Comparison of ENCODE assay signal across 8 mouse cellular contexts in the genomic region with DNA sequence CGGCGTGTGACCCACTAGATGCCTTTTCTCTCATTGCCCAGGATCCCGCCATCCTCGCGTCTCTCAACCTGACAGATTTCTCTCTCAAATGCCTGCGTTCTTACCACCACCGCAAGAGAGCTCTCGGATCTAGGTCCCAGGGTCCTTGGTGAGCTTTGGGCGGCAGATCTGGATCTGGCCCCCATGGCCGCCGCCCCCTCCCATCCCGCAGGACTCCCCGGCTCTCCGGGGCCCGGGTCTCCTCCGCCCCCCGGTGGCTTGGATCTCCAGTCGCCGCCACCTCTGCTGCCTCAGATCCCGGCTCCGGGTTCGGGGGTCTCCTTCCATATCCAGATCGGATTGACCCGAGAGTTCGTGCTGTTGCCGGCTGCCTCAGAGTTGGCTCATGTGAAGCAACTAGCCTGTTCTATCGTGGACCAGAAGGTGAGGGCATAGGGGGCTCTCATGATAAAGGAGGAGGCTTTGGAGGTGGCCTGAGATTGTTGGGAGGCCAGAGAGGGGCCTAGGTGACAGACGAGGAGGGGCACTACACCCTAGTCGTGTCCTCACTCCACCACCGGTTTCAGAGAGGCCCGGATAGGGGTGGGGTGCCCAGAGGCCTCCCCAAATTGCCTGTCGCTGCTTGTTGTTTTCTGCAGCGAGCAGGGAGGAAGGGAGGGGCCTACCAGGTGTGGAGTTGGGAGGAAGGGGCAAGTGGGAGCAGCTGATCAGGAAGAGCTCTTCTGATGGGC. TPM values are rescaled to one million over a fixed set of nuclear protein-coding genes. Genes with fewer than 3 reads are reported as not detected.
A peak's percentile ranks its signal among the peaks of the same experiment; 100 is the strongest.
DNase-seq lines count a peak whose midpoint lies in the region; ATAC-seq and TF ChIP-seq lines count a peak whose summit lies in the region.

No protein-coding gene starts in this region.

- peaks cover 3% of the 10 kb centered on the region; the same call in 1 of the 2 replicates for H3K79me2 ChIP-seq in liver, adult 2 months (ENCODE audit: control insufficient read depth, insufficient read depth, low read length)

- peak overlapping the region; percentile 71 for H3K9ac ChIP-seq in hindbrain, embryonic 14.5 days
- H3K9ac ChIP-seq in liver, adult 2 months (ENCODE audit: low read depth, low read length) = peak overlapping the region; percentile 83
- H3K9ac ChIP-seq in midbrain, postnatal 0 days (replicated peaks; ENCODE audit: low read length, poor library complexity, severe bottlenecking) = peak overlapping the region; percentile 67

- peak; percentile 98 for DNase-seq in heart, adult 11 months
- no peak for DNase-seq in heart, postnatal 4 days
- DNase-seq in hindbrain, embryonic 14.5 days (ENCODE audit: low spot score) = peak; percentile 30
- DNase-seq in liver, adult 2 months (ENCODE audit: extremely low read depth, low read depth, low spot score) = no peak
- DNase-seq in midbrain, postnatal 0 days (ENCODE audit: low spot score) = no peak
- DNase-seq in thymus, postnatal 36 days = peak; percentile 80 to 89
- DNase-seq in right cerebral cortex, adult 18-20 months = no peak

- peak overlapping the region; percentile 59 for H3K4me3 ChIP-seq in embryonic fibroblast, embryonic 13.5 days (ENCODE audit: insufficient read depth, low read length)
- H3K4me3 ChIP-seq in hindbrain, embryonic 14.5 days (replicated peaks; ENCODE audit: low read length) = peak overlapping the region; percentile 47
- H3K4me3 ChIP-seq in liver, adult 2 months (ENCODE audit: insufficient read depth, low read depth, low read length) = peak overlapping the region; percentile 83
- H3K4me3 ChIP-seq in midbrain, postnatal 0 days (ENCODE audit: low read depth, low read length) = peak overlapping the region; percentile 56

- H3K9me3 ChIP-seq in hindbrain, embryonic 14.5 days (ENCODE audit: control insufficient read depth, low read length) = no peaks in the 10 kb centered on the region
- no peaks in the 10 kb centered on the region for H3K9me3 ChIP-seq in midbrain, postnatal 0 days (ENCODE audit: low read length)

- no peaks in the 10 kb centered on the region for H3K27me3 ChIP-seq in hindbrain, embryonic 14.5 days (ENCODE audit: control insufficient read depth, insufficient read depth, low read length)
- no peaks in the 10 kb centered on the region for H3K27me3 ChIP-seq in liver, adult 2 months (ENCODE audit: control insufficient read depth, insufficient read depth, low read length)
- H3K27me3 ChIP-seq in midbrain, postnatal 0 days (ENCODE audit: insufficient read depth, low read length) = no peaks in the 10 kb centered on the region

- WGBS in hindbrain, embryonic 14.5 days = 2% methylated on average over 33 of the region's 33 CpGs
- WGBS in liver, adult 2 months = 7% methylated on average over 33 of the region's 33 CpGs
- WGBS in midbrain, postnatal 0 days = under 1% methylated on average over 33 of the region's 33 CpGs

- peak overlapping the region; percentile 55 for H3K27ac ChIP-seq in embryonic fibroblast, embryonic 13.5 days (ENCODE audit: insufficient read depth, low read length)
- H3K27ac ChIP-seq in hindbrain, embryonic 14.5 days = peak overlapping the region; percentile 26
- peak overlapping the region; percentile 42 for H3K27ac ChIP-seq in liver, adult 2 months (replicated peaks; ENCODE audit: insufficient read depth, low read depth, low read length)
- 0 out of 2 replicates have a peak overlapping the region, but pooled peaks have one; percentile 32 for H3K27ac ChIP-seq in midbrain, postnatal 0 days (ENCODE audit: low read depth, low read length)

- TF ChIP-seq POLR2A in embryonic fibroblast, embryonic 13.5 days (IDR thresholded peaks at IDR 0.05; ENCODE audit: low read depth, low read length) = no peak
- no peak for TF ChIP-seq POLR2A in liver, adult 2 months (IDR thresholded peaks at IDR 0.05; ENCODE audit: extremely low read depth, insufficient read depth, low read length)

- peaks cover 28% of the 10 kb centered on the region for H3K36me3 ChIP-seq in hindbrain, embryonic 14.5 days (replicated peaks; ENCODE audit: control insufficient read depth, insufficient read depth)
- H3K36me3 ChIP-seq in liver, adult 2 months (ENCODE audit: control insufficient read depth, insufficient read depth, low read length) = no peaks in the 10 kb centered on the region
- H3K36me3 ChIP-seq in midbrain, postnatal 0 days (ENCODE audit: insufficient read depth, low read length) = peaks cover 23% of the 10 kb centered on the region

- ATAC-seq in hindbrain, embryonic 14.5 days (ENCODE audit: low FRiP score) = no peak
- no peak for ATAC-seq in midbrain, postnatal 0 days (ENCODE audit: low FRiP score)

- H3K4me1 ChIP-seq in embryonic fibroblast, embryonic 13.5 days (ENCODE audit: control insufficient read depth, insufficient read depth, low read length) = peaks cover 2% of the 10 kb centered on the region; the same call in 1 of the 2 replicates
- peaks cover 19% of the 10 kb centered on the region for H3K4me1 ChIP-seq in hindbrain, embryonic 14.5 days (replicated peaks; ENCODE audit: control insufficient read depth, insufficient read depth, low read length)
- 0 out of 2 replicates have a peak, but pooled peaks cover 4% of the 10 kb centered on the region for H3K4me1 ChIP-seq in liver, adult 2 months (ENCODE audit: control insufficient read depth, insufficient read depth, low read length)
- peaks cover 14% of the 10 kb centered on the region for H3K4me1 ChIP-seq in midbrain, postnatal 0 days (ENCODE audit: insufficient read depth, low read length)

- TF ChIP-seq CTCF in embryonic fibroblast, embryonic 13.5 days (IDR thresholded peaks at IDR 0.05; ENCODE audit: borderline replicate concordance, insufficient read depth, low read length) = no peak
- no peak for TF ChIP-seq CTCF in liver, adult 2 months (IDR thresholded peaks at IDR 0.05; ENCODE audit: low read depth, low read length)
- no peak for TF ChIP-seq CTCF in midbrain, postnatal 0 days (IDR thresholded peaks at IDR 0.05)

- H3K4me2 ChIP-seq in hindbrain, embryonic 14.5 days (replicated peaks) = peak overlapping the region; percentile 92
- H3K4me2 ChIP-seq in midbrain, postnatal 0 days (ENCODE audit: low read depth, low read length, poor library complexity, severe bottlenecking) = peak overlapping the region; percentile 95

RNA-seq across cellular contexts. Expression of gene Prkd2, which starts 0.9 kb away (rescaled TPM):
- 10 to 100 TPM; 23.0 to 23.4 TPM for total RNA-seq in heart, postnatal 4 days (2021)
- 17.2 and 17.8 TPM in 2 replicates for polyA plus RNA-seq in embryonic fibroblast, embryonic 13.5 days (2011; ENCODE audit: insufficient read length, low read depth, missing spikeins)
- polyA plus RNA-seq in hindbrain, embryonic 14.5 days (2014; fragmentation: Nextera tagmentation; extraction: Ambion mirVana) = 5.6 and 5.8 TPM in 2 replicates
- 2.5 and 5.1 TPM in 2 replicates for total RNA-seq in liver, adult 2 months (2014; rRNA removed)
- 7.8 and 11.7 TPM in 2 replicates for polyA plus RNA-seq in liver, adult 2 months (2012; rRNA removed)
- total RNA-seq in midbrain, postnatal 0 days (2014; rRNA removed) = 3.2 and 4.9 TPM in 2 replicates
- 3.9 TPM in 2 replicates for polyA plus RNA-seq in midbrain, postnatal 0 days (2015; fragmentation: Nextera tagmentation; extraction: Ambion mirVana)

RNA-seq across cellular contexts. Expression of gene Fkrp, which starts 27.1 kb away (rescaled TPM):
- total RNA-seq in heart, postnatal 4 days (2021) = 10 to 100 TPM; 45.0 to 49.2 TPM
- 21.0 and 25.2 TPM in 2 replicates for polyA plus RNA-seq in embryonic fibroblast, embryonic 13.5 days (2011; ENCODE audit: insufficient read length, low read depth, missing spikeins)
- polyA plus RNA-seq in hindbrain, embryonic 14.5 days (2014; fragmentation: Nextera tagmentation; extraction: Ambion mirVana) = 44.7 and 48.5 TPM in 2 replicates
- 5.5 and 6.3 TPM in 2 replicates for total RNA-seq in liver, adult 2 months (2014; rRNA removed)
- polyA plus RNA-seq in liver, adult 2 months (2012; rRNA removed) = 14.3 and 15.3 TPM in 2 replicates
- 81.4 and 85.9 TPM in 2 replicates for total RNA-seq in midbrain, postnatal 0 days (2014; rRNA removed)
- 50.0 and 53.5 TPM in 2 replicates for polyA plus RNA-seq in midbrain, postnatal 0 days (2015; fragmentation: Nextera tagmentation; extraction: Ambion mirVana)

RNA-seq across cellular contexts. Expression of gene Strn4, which starts 27.9 kb away (rescaled TPM):
- 10 to 100 TPM; 87.0 to 99.9 TPM for total RNA-seq in heart, postnatal 4 days (2021)
- 58.4 and 67.1 TPM in 2 replicates for polyA plus RNA-seq in embryonic fibroblast, embryonic 13.5 days (2011; ENCODE audit: insufficient read length, low read depth, missing spikeins)
- polyA plus RNA-seq in hindbrain, embryonic 14.5 days (2014; fragmentation: Nextera tagmentation; extraction: Ambion mirVana) = 174 and 197 TPM in 2 replicates
- total RNA-seq in liver, adult 2 months (2014; rRNA removed) = 18.7 and 26.3 TPM in 2 replicates
- 39.5 and 52.7 TPM in 2 replicates for polyA plus RNA-seq in liver, adult 2 months (2012; rRNA removed)
- 252 and 291 TPM in 2 replicates for total RNA-seq in midbrain, postnatal 0 days (2014; rRNA removed)
- 156 and 165 TPM in 2 replicates for polyA plus RNA-seq in midbrain, postnatal 0 days (2015; fragmentation: Nextera tagmentation; extraction: Ambion mirVana)

RNA-seq across cellular contexts. Expression of gene Dact3, which starts 31.5 kb away (rescaled TPM):
- 10 to 100 TPM; 45.2 to 48.6 TPM for total RNA-seq in heart, postnatal 4 days (2021)
- polyA plus RNA-seq in embryonic fibroblast, embryonic 13.5 days (2011; ENCODE audit: insufficient read length, low read depth, missing spikeins) = 34.8 and 37.3 TPM in 2 replicates
- 5.8 and 6.6 TPM in 2 replicates for polyA plus RNA-seq in hindbrain, embryonic 14.5 days (2014; fragmentation: Nextera tagmentation; extraction: Ambion mirVana)
- under 0.01 and 0.20 TPM in 2 replicates for total RNA-seq in liver, adult 2 months (2014; rRNA removed)
- polyA plus RNA-seq in liver, adult 2 months (2012; rRNA removed) = 0.52 and 0.64 TPM in 2 replicates
- total RNA-seq in midbrain, postnatal 0 days (2014; rRNA removed) = 86.0 and 107 TPM in 2 replicates
- 7.5 and 7.7 TPM in 2 replicates for polyA plus RNA-seq in midbrain, postnatal 0 days (2015; fragmentation: Nextera tagmentation; extraction: Ambion mirVana)

RNA-seq across cellular contexts. Expression of gene Gng8, which starts 48.0 kb away (rescaled TPM):
- 1 to 10 TPM; 1.4 to 1.8 TPM for total RNA-seq in heart, postnatal 4 days (2021)
- polyA plus RNA-seq in embryonic fibroblast, embryonic 13.5 days (2011; ENCODE audit: insufficient read length, low read depth, missing spikeins) = 24.1 and 24.7 TPM in 2 replicates
- 0.78 and 2.5 TPM in 2 replicates for polyA plus RNA-seq in hindbrain, embryonic 14.5 days (2014; fragmentation: Nextera tagmentation; extraction: Ambion mirVana)
- total RNA-seq in liver, adult 2 months (2014; rRNA removed) = not detected in 2 replicates
- polyA plus RNA-seq in liver, adult 2 months (2012; rRNA removed) = 0.25 and 0.26 TPM in 2 replicates
- total RNA-seq in midbrain, postnatal 0 days (2014; rRNA removed) = 1.9 and 5.2 TPM in 2 replicates
- 12.3 and 15.9 TPM in 2 replicates for polyA plus RNA-seq in midbrain, postnatal 0 days (2015; fragmentation: Nextera tagmentation; extraction: Ambion mirVana)

Comparison
In these comparisons a context has a peak if more than half of its experiments do, and no peak if none do; other contexts are left out.
1. DNase-seq: peak in heart, adult 11 months (single experiment), hindbrain, embryonic 14.5 days (single experiment) and thymus, postnatal 36 days (2 of 2); none in heart, postnatal 4 days (single experiment), liver, adult 2 months (single experiment), midbrain, postnatal 0 days (single experiment) and right cerebral cortex, adult 18-20 months (single experiment).
2. Peak in every context shown above with its lines, with median percentiles within 50 percentile points of each other: H3K27ac ChIP-seq, H3K4me3 ChIP-seq and H3K9ac ChIP-seq.